Mouse (Mus musculus): ENCODE measurements around the gene Dyrk1a. TPM values are rescaled to one million over a fixed set of nuclear protein-coding genes. Genes with fewer than 3 reads are reported as not detected.
"Not testable (repeated sequence)": the region's sequence is repeated elsewhere in the genome, so short reads cannot be mapped to it uniquely, and the experiment has no call there.

The Dyrk1a gene
- total RNA-seq, 4 experiments from 2014 or later: 92.8 to 110 (median 102) TPM

- no peak for DNase-seq (ENCODE audit: low spot score in 2 of 2)
These were observed 62.2 kb downstream of the Dyrk1a start for GRCm38 (mm10) chr16:94631984-94632383.

GRCm38 (mm10) chr16:94632424-94632963 is 62.7 kb downstream of the Dyrk1a start:
- DNase-seq (ENCODE audit: low spot score in 2 of 2): no peak

DNA sequence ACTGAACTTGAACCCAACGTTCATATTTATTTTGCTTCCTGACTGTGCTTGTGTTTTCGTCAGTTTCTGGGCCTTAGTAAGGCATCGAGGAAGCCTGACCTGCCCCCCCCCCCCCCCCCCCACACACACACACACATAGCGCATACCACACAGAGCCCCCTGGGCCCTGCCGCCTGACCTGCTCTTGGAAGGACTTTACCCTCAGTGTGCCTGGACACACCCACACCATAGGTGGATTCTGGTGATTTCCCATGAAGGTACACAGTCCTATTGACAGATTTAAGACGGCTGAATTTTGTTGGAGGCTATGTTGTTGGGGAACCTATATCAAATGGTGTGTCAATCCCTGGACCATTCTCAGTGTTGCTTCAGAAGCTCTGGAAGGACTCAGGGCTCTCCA is 63.2 kb downstream of the Dyrk1a start:
- DNase-seq (ENCODE audit: low spot score in 2 of 2): no peak

DNA sequence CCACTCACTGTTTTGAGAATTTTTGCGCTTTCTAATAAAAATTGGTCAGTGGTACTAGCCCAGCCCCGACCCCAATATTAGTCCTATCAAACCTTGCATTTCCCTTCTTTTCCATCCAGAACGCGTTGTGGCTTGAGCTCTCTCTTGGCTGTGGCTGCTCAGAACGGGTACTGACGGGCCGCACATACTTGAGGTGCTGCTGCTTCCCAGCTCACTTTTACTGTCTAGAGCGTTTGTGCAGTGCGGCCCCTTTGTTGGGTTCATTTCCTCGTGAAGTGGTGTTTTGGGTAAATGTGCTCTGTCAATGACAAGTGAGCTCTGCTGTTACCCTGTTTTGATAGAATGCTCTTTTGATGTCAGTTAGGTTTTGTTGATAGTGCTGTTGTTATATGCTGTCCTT is 67.6 kb downstream of the Dyrk1a start:
- no peak for DNase-seq (ENCODE audit: low spot score in 2 of 2)

- DNase-seq (ENCODE audit: low spot score in 2 of 2): no peak
These were observed 72.0 kb downstream of the Dyrk1a start for GRCm38 (mm10) chr16:94641799-94642198.

DNA sequence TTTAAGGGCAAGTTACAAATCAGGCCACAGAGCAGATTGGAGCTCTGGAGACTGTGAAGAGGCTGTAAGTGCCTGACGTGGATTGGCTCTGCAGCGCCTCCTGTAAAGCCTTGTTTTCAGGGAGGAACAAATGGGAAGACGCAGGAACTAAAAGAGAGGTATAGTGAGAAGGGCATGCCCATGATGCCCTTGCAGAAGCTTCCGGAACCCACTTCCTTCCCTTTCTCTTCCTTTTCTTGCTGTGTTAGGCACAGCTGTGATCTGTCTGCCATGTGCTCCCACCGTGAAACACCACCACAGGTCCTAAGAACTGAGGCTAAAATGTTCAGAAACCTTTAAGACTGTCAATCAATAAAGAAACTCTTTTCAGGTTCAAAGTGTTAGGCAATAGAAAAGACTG is 77.3 kb downstream of the Dyrk1a start:
- DNase-seq (ENCODE audit: low spot score in 2 of 2): no peak

DNA sequence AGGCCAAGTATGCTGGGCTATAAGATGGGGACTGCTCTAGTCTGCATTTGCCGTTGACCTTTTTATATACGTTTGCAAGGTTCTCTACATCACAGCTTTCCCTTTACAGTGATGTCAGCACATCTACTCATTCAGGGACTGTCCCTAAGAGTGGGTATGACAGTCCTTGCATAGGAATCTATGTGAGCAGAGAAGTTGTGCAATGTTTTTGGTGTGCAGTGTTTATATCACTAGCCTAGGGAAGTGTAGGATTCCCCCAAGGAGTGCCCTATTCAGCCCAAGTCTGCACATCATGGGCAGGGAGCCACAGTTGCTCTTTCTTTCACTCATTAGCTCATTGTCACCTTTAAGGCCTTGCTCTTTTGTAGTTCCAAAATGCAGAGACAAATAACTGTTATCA is 78.1 kb downstream of the Dyrk1a start:
- DNase-seq (ENCODE audit: low spot score in 2 of 2): no peak

DNA sequence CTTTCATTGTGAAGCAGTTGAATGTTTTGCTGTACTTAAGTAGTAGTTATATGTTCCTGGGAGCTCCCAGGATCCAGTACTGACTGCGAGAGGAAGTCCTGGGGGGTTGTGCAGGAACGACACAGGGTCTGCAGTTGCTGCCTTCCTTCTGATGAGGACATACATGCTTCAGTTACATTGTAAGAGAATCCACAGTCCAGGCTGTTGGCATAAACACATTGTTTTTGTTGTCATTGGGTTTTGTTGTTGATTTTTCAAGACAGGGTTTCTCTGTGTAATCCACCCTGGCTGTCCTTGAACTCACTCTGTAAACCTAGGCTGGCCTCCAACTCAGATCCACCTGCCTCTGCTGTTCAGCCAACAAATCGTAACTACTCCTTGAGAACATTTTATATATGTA is 80.1 kb downstream of the Dyrk1a start:
- no peak for DNase-seq (ENCODE audit: low spot score in 2 of 2)

DNA sequence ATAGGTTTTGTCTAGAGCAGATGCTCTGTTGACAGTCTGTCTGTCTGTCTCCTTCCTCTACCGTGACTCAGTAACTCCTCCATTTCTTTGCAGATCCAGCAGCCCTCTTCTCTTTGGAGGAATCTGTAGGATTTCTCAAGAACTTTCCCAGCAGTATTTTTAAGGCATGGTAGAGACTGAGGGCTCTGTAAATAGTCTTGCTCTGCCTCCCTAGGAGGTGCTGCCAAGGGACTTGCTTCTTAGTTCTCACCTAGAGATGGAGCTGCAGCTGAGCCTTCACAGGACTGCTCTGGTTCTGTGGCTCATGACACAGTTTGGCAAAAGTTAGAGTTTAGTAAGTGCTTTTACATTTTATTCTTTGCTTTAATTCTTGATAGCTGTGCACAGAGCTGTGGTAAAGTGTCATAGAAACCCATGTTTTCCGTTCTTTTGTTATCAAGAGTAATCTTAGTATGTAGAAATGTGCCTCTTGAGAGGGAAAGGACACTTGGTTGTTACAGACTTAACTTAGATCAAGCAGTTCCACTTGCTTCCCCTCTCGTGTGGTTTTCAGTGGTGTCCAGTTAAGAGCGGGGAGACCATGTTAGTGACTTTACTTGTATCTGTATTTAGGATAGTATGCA is 82.4 kb downstream of the Dyrk1a start:
- peak in 1 of 2 experiments; percentile 30 for DNase-seq (ENCODE audit: low spot score in 2 of 2)

DNA sequence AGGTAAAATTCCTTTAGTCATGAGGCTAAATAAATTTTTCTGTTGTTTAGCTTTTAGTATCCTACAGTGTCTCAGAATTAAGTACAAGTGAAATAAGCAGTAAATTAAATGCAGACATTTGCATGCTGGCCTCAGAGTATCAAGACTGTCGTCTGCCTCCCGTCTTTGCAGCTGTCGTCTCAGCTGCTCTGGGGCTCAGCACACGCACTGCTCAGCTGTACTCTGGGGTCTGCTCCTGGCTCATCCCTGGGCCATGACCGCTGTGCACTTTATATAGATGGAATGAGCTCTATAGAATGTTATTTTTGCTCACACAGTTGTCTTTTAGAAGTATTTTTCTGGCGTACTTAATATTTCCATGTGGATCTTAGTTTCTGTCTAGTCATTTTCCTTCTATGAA is 85.3 kb downstream of the Dyrk1a start:
- no peak for DNase-seq (ENCODE audit: low spot score in 2 of 2)

DNA sequence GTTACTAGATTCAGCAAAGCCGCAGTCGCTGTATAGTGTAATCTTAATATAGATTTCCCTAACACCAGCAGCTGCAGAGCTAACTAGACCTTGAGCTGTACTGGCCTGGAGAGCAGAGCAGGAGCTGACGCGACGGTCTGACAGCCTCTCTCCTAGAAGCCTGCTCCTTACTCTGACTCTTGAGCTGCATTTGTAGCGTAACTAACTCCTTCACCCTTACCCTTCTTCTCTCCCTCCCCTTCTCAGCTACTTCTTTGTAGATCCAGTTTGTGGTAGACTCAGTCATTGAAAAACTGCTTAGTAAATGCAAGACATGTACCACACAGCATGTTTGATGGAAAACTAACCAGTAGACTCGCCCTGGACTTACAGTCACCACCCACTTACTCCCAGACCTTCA is 87.1 kb downstream of the Dyrk1a start:
- no peak for DNase-seq (ENCODE audit: low spot score in 2 of 2)

GRCm38 (mm10) chr16:94659394-94659793 is 89.6 kb downstream of the Dyrk1a start:
- no peak for DNase-seq (ENCODE audit: low spot score in 2 of 2)

- peak in 1 of 2 experiments; percentile 35 for DNase-seq (ENCODE audit: low spot score in 2 of 2)
These were observed 90.4 kb downstream of the Dyrk1a start for GRCm38 (mm10) chr16:94660221-94660620.

- no peak for DNase-seq (ENCODE audit: low spot score in 2 of 2)
These were observed 97.7 kb downstream of the Dyrk1a start for GRCm38 (mm10) chr16:94667557-94667956.

DNA sequence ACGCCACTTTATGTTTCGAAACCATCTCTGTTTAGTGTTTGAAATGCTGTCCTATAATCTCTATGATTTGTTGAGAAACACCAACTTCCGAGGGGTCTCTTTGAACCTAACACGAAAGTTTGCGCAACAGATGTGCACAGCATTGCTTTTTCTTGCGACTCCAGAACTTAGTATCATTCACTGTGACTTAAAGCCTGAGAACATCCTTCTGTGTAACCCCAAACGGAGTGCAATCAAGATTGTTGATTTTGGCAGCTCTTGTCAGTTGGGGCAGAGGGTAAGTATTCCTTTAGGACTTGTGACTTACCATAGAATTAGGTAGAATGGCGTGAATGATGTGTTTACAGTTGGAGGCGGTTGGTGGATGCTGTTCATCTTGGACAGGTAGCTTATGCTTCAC is 101.5 kb downstream of the Dyrk1a start:
- DNase-seq (ENCODE audit: low spot score in 2 of 2): no peak

DNA sequence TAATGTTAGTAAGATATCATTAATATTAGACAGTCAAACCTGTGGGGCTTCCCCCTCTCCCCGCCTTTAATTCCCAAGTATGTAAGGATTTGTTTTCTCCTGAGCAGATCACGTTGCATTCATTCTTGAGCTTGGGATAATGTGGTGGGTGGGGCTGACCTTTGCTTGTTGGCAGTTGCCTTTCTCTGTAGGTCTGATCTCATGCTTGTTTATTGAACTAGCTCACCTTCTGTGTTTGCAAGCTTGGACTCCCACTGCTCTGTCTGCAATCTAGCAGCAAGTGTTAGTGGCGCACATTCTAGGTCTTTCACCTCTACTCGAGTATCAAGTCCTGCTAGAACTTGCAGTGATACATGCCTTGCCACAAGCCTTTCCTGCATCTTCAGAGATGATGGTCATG is 111.1 kb downstream of the Dyrk1a start:
- no peak for DNase-seq (ENCODE audit: low spot score in 2 of 2)

DNA sequence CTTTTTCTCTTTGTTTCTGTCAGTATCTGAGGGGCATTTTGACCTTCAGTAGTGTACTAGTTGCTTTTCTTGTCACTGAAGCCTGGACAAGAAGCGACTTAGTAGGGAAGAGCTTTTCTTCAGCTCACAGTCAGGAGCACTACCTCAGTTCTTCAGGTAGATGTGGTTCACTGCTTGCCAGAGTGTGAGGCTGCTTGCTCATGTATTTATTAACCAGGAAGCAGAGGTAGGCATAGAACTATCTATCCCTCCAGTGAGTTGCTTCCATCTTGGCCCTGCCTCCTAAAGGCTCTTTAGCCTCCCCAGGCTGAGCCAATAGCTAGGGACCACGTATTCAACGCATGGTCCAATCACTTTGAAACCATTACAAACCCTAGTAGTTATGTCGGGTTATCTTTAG is 112.0 kb downstream of the Dyrk1a start:
- no peak for DNase-seq (ENCODE audit: low spot score in 2 of 2)

DNA sequence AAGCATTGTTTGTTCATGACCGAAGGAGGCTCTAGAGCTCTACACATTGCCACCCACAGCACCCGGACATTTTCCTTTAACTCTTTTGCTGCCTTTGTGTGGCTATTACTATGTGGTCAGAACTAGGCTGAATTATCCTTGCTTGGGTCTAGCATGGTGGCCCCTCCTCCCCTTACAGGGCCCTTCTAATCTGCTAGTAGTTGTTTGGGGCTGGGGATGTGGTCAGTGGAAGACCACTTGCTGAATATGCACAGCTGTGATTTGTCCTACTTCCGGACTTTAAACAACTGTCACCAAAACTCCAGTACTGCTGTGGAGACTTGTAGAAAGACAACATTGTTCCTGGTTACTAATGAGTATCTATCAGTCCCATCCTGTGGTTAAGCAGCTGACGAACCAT is 114.2 kb downstream of the Dyrk1a start:
- DNase-seq (ENCODE audit: low spot score in 2 of 2): no peak

DNA sequence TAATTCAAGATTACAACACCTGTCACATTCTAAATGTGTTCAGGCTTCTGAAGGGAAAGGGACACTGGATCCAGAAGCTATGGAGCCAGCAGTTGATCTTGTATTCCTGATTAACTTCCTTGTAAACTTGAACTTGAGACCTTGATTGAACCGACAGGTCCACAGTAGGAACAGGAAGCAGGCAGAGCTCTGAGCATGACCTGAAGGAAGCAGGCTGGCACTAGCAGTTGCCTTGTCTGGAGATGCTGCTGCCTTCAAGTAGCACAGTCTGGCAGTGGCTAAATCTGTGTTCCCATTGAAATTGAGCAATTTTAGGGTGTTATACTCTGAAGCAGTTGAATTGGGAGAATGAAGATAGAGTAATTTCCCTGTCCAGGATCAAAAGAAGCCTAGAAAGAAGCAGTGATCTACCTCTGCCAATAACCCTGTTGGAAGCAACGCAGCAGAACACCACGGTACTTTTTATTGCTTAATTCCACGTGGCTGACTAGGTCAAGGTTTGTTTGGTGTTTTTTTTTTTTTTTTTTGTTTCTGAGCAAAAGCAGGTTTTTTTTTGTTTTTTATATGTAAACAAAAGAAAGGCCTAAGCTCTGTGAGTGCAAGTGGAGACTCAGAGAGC is 124.0 kb downstream of the Dyrk1a start:
- DNase-seq (ENCODE audit: low spot score in 2 of 2): no peak

DNA sequence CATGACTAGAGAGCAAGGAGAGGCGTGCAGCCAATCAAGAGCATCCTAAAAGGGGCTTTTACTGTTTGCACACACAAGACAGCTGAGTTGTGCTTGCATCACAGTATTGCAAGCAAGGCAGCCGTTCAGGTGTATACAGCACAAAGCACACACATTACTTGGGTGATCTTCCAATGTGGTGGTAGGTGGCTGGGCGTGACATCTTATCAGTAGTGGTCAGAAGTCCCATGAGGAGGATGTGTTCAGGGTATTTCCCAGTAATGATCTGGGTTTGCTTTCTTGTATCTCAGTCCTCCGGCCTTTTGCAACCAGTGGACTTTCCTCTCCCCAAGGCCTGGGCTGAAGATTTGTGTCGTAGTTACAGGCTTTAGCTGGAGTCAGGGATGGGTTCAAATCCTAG is 127.7 kb downstream of the Dyrk1a start:
- no peak for DNase-seq (ENCODE audit: low spot score in 2 of 2)

GRCm38 (mm10) chr16:94698234-94698633 is 128.4 kb downstream of the Dyrk1a start:
- DNase-seq (ENCODE audit: low spot score in 2 of 2): not testable (repeated sequence)

GRCm38 (mm10) chr16:94701141-94701540 is 131.3 kb downstream of the Dyrk1a start:
- no peak for DNase-seq (ENCODE audit: low spot score in 2 of 2)

DNA sequence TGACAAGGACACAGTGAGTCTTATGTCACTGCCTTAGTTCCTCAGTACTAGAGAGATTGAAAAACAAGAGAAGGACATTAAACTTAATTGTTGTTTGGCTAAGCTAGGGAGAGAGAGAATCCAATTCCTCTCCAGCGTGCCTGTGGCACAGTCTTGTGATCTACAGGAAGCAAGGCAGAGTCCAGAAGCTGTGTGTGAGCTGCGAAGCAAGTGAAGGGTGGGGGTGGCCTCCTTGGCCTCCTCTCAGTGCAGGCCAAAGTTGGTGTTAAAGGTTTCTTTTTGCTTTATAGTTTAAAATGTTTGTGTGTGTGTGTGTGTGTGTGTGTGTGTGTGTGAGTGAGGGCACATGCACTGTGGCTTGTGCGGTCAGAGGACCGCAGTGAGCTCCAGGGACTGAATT is 132.2 kb downstream of the Dyrk1a start:
- DNase-seq (ENCODE audit: low spot score in 2 of 2): no peak

All from left cerebral cortex, adult 8-10 months (tissue).